Mouse (Mus musculus) kidney, embryonic 14.5 days (tissue): Measurements from ENCODE around the gene Rab11b. TPM values are rescaled to one million over a fixed set of nuclear protein-coding genes. Genes with fewer than 3 reads are reported as not detected.

Experiments used
- ATAC-seq: fragments of 200-750 bp; cut with Nextera tagmentation; 2 replicates; pipeline ENCODE4 v1.8.0; 2017; ENCODE audit warnings: moderate number of reproducible peaks, mild to moderate bottlenecking, moderate TSS enrichment, moderate library complexity; ENCODE audit not compliant: low FRiP score, low TSS enrichment
- H3K27ac ChIP-seq: fragments of 300-500 bp; sonication (generic); 2 replicates; pipeline ENCODE4 v1.5.1; 2014; ENCODE audit warnings: low read depth, mild to moderate bottlenecking, low read length, moderate library complexity, mixed read lengths
- H3K27me3 ChIP-seq: fragments of 300-500 bp; sonication (generic); 2 replicates; pipeline ENCODE4 v1.6.1; 2014; ENCODE audit warnings: mild to moderate bottlenecking, low read length; ENCODE audit not compliant: control insufficient read depth, insufficient read depth
- H3K36me3 ChIP-seq: fragments of 300-500 bp; sonication (generic); 2 replicates; pipeline ENCODE4 v1.6.1; 2014; ENCODE audit warnings: low read length, mixed read lengths; ENCODE audit not compliant: control insufficient read depth, insufficient read depth
- H3K4me1 ChIP-seq: fragments of 300-500 bp; sonication (generic); 2 replicates; pipeline ENCODE4 v1.6.1; 2014; ENCODE audit warnings: low read length, mixed read lengths; ENCODE audit not compliant: control insufficient read depth, insufficient read depth
- H3K4me2 ChIP-seq: fragments of 300-500 bp; sonication (generic); replicated peaks from 2 replicates; pipeline ENCODE4 v1.6.1; 2014; ENCODE audit warnings: low read depth, mild to moderate bottlenecking, low read length
- H3K4me3 ChIP-seq: fragments of 300-500 bp; sonication (generic); 2 replicates; pipeline ENCODE4 v1.5.1; 2014; ENCODE audit warnings: mild to moderate bottlenecking, low read length
- H3K9ac ChIP-seq: fragments of 300-500 bp; sonication (generic); 2 replicates; pipeline ENCODE4 v1.6.1; 2014; ENCODE audit warnings: low read depth, mild to moderate bottlenecking, low read length, moderate library complexity
- H3K9me3 ChIP-seq: fragments of 300-500 bp; sonication (generic); 2 replicates; pipeline ENCODE4 v1.6.1; 2016; ENCODE audit warnings: low read length; ENCODE audit not compliant: control insufficient read depth
- WGBS: fragments of 180-500 bp; shearing (Covaris S2); extraction: QIAGEN DNeasy Blood & Tissue Kit; methylation state at CpG from one replicate; pipeline ENCODE4 v1.1.7; 2014; 5-methylcytosine and 5-hydroxymethylcytosine counted together
- polyA plus RNA-seq: library from polyadenylated mRNA; unstranded; fragments of >200 nt; fragmentation: Nextera tagmentation; extraction: Ambion mirVana; gene quantifications from 2 replicates; pipeline ENCODE4 v1.2.1, GENCODE M21; 2014

Gene Rab11b
- polyA plus RNA-seq, 1 experiment from 2014 or later = 269 TPM

DNA sequence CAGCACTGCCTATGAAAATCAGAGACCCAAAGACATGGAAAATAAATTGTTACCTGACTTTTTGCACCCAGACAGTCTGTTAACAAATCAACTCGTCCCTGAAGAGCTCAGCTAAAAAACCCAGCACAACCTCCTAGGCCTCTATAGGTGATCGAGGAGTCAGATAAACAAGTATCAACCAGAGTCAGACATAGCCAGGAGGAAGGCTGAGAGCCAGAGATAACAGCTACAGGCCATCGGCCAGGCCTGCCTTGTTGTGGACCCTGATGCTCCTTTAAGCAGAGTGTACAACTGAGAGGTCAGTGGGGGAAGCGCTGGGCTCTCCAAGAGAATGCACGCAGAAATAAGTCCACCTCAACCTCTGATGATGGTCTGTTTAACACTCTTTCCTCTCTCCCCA is 47.1 kb downstream of the Rab11b start:
- Histone ChIP-seq H3K4me2 (no peak overlapping the region), H3K9ac (no peak overlapping the region), H3K9me3 (no peaks in the 10 kb centered on the region), H3K36me3 (peaks cover 9% of the 10 kb centered on the region; the same call in 1 of the 2 replicates), H3K27me3 (no peaks in the 10 kb centered on the region), H3K4me1 (peaks cover 4% of the 10 kb centered on the region), H3K4me3 (no peak overlapping the region), H3K27ac (no peak overlapping the region)
- WGBS = 81% methylated on average over 5 of the region's 5 CpGs
- no peak for ATAC-seq

GRCm38 (mm10) chr17:33709834-33710233 is 50.5 kb downstream of the Rab11b start:
- 63% methylated on average over 3 of the region's 3 CpGs for WGBS
- ATAC-seq = no peak
- Histone ChIP-seq H3K4me3 (no peak overlapping the region), H3K4me1 (no peaks in the 10 kb centered on the region), H3K4me2 (no peak overlapping the region), H3K27ac (no peak overlapping the region), H3K27me3 (no peaks in the 10 kb centered on the region), H3K9me3 (no peaks in the 10 kb centered on the region), H3K9ac (no peak overlapping the region), H3K36me3 (peaks cover 9% of the 10 kb centered on the region; the same call in 1 of the 2 replicates)

DNA sequence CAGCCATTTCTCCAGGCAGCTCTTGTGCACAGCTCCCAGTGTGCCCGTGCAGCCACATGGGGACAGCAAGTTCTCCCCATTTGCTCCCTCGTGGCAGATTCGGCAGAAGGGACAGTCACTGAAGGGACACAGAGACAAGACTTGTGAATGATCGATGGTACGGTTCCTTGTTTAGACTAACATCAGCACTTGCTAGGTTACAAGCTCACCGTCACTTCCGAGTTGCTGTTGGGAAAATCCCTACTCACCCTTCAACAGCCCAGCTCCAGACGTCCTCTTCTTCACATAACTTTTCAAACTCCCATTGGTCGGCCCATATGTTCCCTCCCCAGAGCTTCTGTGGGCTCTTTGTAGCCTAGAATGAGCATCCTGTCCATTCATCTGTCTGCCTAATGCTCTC is 57.2 kb downstream of the Rab11b start:
- Histone ChIP-seq H3K9me3 (no peaks in the 10 kb centered on the region), H3K9ac (no peak overlapping the region), H3K4me2 (no peak overlapping the region), H3K4me3 (no peak overlapping the region), H3K36me3 (peaks cover 17% of the 10 kb centered on the region; the same call in 1 of the 2 replicates), H3K27ac (no peak overlapping the region), H3K27me3 (no peaks in the 10 kb centered on the region), H3K4me1 (no peaks in the 10 kb centered on the region)
- 87% methylated on average over 9 of the region's 9 CpGs for WGBS
- no peak for ATAC-seq

DNA sequence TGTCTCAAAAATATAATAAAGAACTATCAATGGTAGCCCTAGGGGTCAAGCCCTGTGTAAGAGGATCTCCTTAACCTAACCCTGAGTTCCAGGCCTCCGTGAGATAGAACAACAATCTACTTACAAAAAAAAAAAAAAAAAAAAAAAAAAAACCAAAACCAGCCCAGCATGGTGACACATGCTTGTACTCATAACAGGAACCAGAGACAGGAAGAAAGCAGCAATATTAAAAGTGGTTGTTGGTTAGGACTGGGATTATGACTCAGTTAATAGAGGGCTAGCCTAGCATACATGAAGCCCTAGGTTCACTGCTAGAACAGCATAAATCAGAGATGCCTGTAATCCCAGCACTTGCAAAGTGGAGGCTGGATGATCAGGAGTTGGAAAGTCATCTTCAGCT is 58.2 kb downstream of the Rab11b start:
- Histone ChIP-seq H3K4me1 (no peaks in the 10 kb centered on the region), H3K4me3 (no peak overlapping the region), H3K27me3 (no peaks in the 10 kb centered on the region), H3K36me3 (peaks cover 24% of the 10 kb centered on the region; the same call in 1 of the 2 replicates), H3K27ac (no peak overlapping the region), H3K9ac (no peak overlapping the region), H3K9me3 (no peaks in the 10 kb centered on the region), H3K4me2 (no peak overlapping the region)
- no peak for ATAC-seq
- WGBS = 48% methylated on average over 1 of the region's 1 CpGs

- no peak overlapping the region for H3K4me2 ChIP-seq
- no peak for ATAC-seq
- H3K4me1 ChIP-seq = no peaks in the 10 kb centered on the region
- no peak overlapping the region for H3K4me3 ChIP-seq
- no peaks in the 10 kb centered on the region for H3K9me3 ChIP-seq
- no peak overlapping the region for H3K9ac ChIP-seq
- WGBS = 83% methylated on average over 1 of the region's 1 CpGs
- H3K36me3 ChIP-seq = peaks cover 28% of the 10 kb centered on the region; the same call in 1 of the 2 replicates
- no peak overlapping the region for H3K27ac ChIP-seq
- no peaks in the 10 kb centered on the region for H3K27me3 ChIP-seq
These were observed 64.9 kb downstream of the Rab11b start for GRCm38 (mm10) chr17:33695471-33695870.

Other genes with a start within 250 kb of the Rab11b start
- gene Adamts10, start 236.3 kb downstream of the Rab11b start, polyA plus RNA-seq = 35.1 and 49.3 TPM in 2 replicates
- gene Myo1f, start 204.8 kb downstream of the Rab11b start, polyA plus RNA-seq = 0.96 and 2.3 TPM in 2 replicates
- 73.1 and 82.9 TPM in 2 replicates for gene Zfp414, start 131.4 kb downstream of the Rab11b start, polyA plus RNA-seq
- 0.66 and 0.81 TPM in 2 replicates for gene Pram1, start 122.5 kb downstream of the Rab11b start, polyA plus RNA-seq
- 375 and 422 TPM in 2 replicates for gene Hnrnpm, start 73.7 kb downstream of the Rab11b start, polyA plus RNA-seq
- 31.2 and 46.1 TPM in 2 replicates for gene March2, start 41.9 kb downstream of the Rab11b start, polyA plus RNA-seq
- 18.4 and 19.4 TPM in 2 replicates for gene Angptl4, start 21.3 kb upstream of the Rab11b start, polyA plus RNA-seq
- 49.9 and 52.1 TPM in 2 replicates for gene Kank3, start 50.0 kb upstream of the Rab11b start, polyA plus RNA-seq
- 1,210 and 1,489 TPM in 2 replicates for gene Rps28, start 64.0 kb upstream of the Rab11b start, polyA plus RNA-seq
- 504 and 675 TPM in 2 replicates for gene Ndufa7, start 64.0 kb upstream of the Rab11b start, polyA plus RNA-seq
- gene Cd320, start 82.6 kb upstream of the Rab11b start, polyA plus RNA-seq = 111 and 121 TPM in 2 replicates
- not detected in 2 replicates for gene Gm7029, start 113.3 kb upstream of the Rab11b start, polyA plus RNA-seq
- gene Kifc1, start 130.1 kb upstream of the Rab11b start, polyA plus RNA-seq = 6.2 and 20.8 TPM in 2 replicates
- not detected in 2 replicates for gene Platr17, start 144.6 kb upstream of the Rab11b start, polyA plus RNA-seq
- 31.9 and 50.8 TPM in 2 replicates for gene Daxx, start 148.9 kb upstream of the Rab11b start, polyA plus RNA-seq
- gene Tapbp, start 155.4 kb upstream of the Rab11b start, polyA plus RNA-seq = 17.4 and 24.6 TPM in 2 replicates
- 11.1 TPM in 2 replicates for gene Zbtb22, start 155.4 kb upstream of the Rab11b start, polyA plus RNA-seq
- gene Rgl2, start 169.0 kb upstream of the Rab11b start, polyA plus RNA-seq = 26.3 and 28.2 TPM in 2 replicates
- 169 and 211 TPM in 2 replicates for gene Pfdn6, start 179.8 kb upstream of the Rab11b start, polyA plus RNA-seq
- 26.5 and 37.8 TPM in 2 replicates for gene Wdr46, start 180.1 kb upstream of the Rab11b start, polyA plus RNA-seq
- gene B3galt4, start 191.0 kb upstream of the Rab11b start, polyA plus RNA-seq = 2.8 and 3.3 TPM in 2 replicates
- 24.9 and 40.8 TPM in 2 replicates for gene Vps52, start 195.3 kb upstream of the Rab11b start, polyA plus RNA-seq
- 2,014 and 2,736 TPM in 2 replicates for gene Rps18, start 195.5 kb upstream of the Rab11b start, polyA plus RNA-seq
- gene H2-K1, start 239.8 kb upstream of the Rab11b start, polyA plus RNA-seq = 11.2 and 18.8 TPM in 2 replicates